Mouse (Mus musculus) embryonic facial prominence, embryonic 11.5 days (tissue): ENCODE measurements around the gene Cd48. TPM values are rescaled to one million over a fixed set of nuclear protein-coding genes. Genes with fewer than 3 reads are reported as not detected.

Source experiments
- microRNA-seq: library from miRNA; unstranded; fragments of <30 nt; microRNA quantifications from one replicate; pipeline ENCODE4, GENCODE M21; 2016; ENCODE audit warnings: borderline number of aligned reads
- polyA plus RNA-seq: library from polyadenylated mRNA; unstranded; fragments of >200 nt; fragmentation: Nextera tagmentation; extraction: Ambion mirVana; gene quantifications from 2 replicates; pipeline ENCODE4 v1.2.1, GENCODE M21; 2014

The Cd48 gene
- polyA plus RNA-seq, 1 experiment from 2014 or later: 0.70 TPM

Small RNA genes lying within 50 kb of the gene (microRNA-seq; reads per million reads assigned to microRNA genes)
- not detected for gene Mir7683

Other genes with a start within 250 kb of the Cd48 start
- 21.1 and 23.1 TPM in 2 replicates for gene F11r, start 244.5 kb upstream of the Cd48 start, polyA plus RNA-seq
- 10.7 and 12.3 TPM in 2 replicates for gene Alyref2, start 178.5 kb upstream of the Cd48 start, polyA plus RNA-seq
- gene Itln1, start 146.7 kb upstream of the Cd48 start, polyA plus RNA-seq: not detected in 2 replicates
- gene Cd244a, start 122.8 kb upstream of the Cd48 start, polyA plus RNA-seq: not detected in 2 replicates
- not detected in 2 replicates for gene Ly9, start 74.6 kb upstream of the Cd48 start, polyA plus RNA-seq
- not detected in 2 replicates for gene Slamf7, start 29.0 kb upstream of the Cd48 start, polyA plus RNA-seq
- gene Slamf1, start 85.1 kb downstream of the Cd48 start, polyA plus RNA-seq: 0.28 and 0.35 TPM in 2 replicates
- 0.35 and 0.66 TPM in 2 replicates for gene Cd84, start 157.7 kb downstream of the Cd48 start, polyA plus RNA-seq
- gene Gm10521, start 213.7 kb downstream of the Cd48 start, polyA plus RNA-seq: not detected in 2 replicates
- gene Slamf6, start 235.5 kb downstream of the Cd48 start, polyA plus RNA-seq: not detected in 2 replicates